Mouse (Mus musculus): ENCODE measurements at regions not wholly inside any gene's neighbourhood (a gene's known extent, or its start where the extent isn't known, plus 50 kb on each side); places are given as distances from the start of the nearest gene placed in this dataset.
A peak's percentile ranks its signal among the peaks of the same experiment; 100 is the strongest.
"Not testable (repeated sequence)": the region's sequence is repeated elsewhere in the genome, so short reads cannot be mapped to it uniquely, and the experiment has no call there.

DNA sequence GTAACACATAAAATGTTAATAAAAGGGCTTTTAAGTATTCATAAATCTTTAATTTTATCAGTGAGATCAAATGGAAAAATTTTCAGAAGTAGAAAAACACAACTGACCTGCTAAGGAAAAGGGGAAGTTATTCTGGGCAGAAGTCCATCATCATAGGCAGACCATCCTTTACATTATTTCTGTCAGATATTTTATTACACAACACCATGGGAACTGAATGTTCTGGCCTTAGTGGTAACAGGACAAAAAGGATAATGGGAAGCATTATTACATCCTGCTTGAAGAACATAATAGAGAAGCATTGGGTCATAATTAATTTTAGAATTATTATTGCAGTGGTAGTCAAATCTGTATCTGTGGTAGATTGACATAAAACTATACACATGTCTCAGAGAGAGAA lies 603.5 kb upstream of the Gje1 start:
- DNase-seq (ENCODE audit: low spot score in 2 of 2) = no peak

DNA sequence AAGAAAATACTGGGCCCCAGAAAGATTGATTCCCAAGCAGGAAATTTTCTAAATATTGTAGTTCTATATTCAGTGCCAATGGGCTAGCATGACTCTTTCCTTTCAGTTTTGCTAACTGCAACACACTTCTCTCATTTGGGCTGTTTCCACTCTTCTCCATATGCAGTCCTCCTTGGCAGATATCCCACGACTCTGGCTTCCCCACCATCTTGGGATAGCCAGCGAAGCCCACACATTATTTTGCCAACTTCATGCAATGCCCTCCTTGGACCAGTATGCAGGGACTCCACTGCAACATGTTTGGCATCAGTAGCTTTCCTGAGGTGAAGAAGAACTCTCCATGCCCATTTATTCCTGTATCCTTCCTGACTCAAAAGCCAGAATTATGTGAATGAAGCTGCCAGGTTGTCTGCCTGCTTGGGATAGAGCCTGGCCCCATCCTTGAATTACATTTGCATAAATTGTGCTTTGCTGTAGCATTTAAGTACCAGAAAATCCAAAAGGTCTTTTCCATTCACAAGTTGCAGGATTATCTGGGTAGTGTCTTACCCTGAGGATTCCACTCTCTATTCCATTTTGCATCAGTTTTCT lies 599.1 kb upstream of the Gje1 start:
- no peak for DNase-seq (ENCODE audit: low spot score in 2 of 2)

DNA sequence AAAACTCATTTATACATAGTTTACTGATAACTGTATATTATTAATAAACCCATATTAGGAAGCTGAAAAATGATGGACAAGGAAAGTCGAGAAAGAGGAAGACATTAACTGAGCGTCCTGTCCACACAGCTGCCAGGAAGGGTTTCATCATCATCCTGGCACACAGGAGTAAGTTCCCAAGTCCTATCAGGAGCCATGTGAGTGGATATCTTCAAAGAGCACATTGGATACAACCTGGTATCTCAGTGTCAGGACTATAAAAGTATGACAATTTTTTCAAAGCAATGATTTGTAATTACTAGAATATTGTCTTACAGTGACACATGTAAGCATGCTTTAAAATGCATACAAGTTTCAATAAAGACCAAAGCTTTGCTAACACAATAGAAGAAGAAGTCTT lies 592.6 kb upstream of the Gje1 start:
- no peak for DNase-seq (ENCODE audit: low spot score in 2 of 2)

DNA sequence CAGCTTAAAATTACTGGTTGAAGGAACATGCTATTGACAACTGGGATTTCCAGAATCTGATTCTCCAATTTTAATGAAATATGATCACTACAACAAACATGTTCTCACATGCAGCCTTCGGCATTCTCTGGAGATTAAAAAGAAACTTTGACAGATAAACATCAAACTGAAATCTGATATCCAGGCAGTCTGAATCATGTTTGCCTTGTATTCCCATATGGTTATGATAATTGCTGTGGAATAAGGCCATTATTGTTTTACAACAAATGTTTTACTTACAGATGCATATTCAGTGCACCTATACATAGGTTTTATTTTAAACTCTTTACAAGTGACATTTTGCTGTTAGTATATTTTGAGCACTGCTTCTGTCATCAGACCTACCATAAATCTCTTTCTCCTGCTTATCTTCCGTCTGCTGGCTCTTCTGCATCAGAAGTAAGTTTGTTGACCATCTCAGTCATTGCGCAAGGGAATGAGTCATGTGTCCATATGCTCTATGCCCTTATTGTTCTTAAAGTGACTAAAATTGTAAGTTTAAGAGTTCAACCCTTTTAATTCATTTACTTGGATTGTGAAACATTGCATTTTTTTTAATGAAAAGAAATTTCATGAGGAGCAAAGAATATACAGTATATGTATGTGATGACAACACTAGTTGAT lies 587.9 kb upstream of the Gje1 start:
- no peak for DNase-seq (ENCODE audit: low spot score in 2 of 2)

DNA sequence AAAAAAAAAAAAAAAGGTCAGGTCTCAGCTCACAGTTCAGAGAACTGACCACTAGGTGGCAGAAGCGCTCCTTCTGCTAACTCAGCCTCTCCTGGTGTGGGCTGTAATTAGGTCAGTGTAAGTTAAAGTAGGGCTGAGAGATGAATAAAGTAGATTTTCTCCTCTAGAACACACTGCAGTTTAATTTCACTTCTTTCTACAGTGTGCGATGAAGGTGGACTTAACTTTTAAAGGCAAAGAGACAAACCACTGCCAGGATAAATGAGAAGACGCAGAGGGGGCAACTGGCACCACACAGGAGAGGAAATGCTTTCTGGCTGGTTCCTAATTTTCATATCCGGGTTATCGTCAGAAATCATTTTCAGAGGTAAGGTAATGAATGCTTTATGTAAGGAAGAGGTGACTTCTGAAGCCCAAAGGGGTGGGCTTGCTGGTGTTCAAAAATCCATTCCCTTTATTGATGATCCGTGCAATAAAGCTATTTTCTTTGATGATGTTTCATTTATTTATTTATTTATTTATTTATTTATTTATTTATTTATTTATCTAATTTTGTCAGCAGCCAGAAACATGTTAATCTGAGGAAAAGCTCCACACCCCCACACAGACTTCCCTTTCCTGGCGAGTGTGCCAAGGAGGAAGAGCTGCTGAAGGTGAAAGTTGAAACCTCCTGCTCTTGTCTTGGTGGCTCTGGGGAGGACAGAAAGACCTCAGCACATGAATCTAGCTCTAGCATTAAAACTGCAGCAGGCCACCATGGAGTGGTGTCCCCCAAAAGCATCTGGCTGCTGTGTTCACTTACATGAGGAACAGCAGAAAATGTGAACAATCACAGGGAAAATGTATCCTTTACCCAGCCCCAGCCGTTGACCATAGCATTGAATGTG lies 582.4 kb upstream of the Gje1 start:
- DNase-seq (ENCODE audit: low spot score in 2 of 2) = peak; percentile 66 to 74

DNA sequence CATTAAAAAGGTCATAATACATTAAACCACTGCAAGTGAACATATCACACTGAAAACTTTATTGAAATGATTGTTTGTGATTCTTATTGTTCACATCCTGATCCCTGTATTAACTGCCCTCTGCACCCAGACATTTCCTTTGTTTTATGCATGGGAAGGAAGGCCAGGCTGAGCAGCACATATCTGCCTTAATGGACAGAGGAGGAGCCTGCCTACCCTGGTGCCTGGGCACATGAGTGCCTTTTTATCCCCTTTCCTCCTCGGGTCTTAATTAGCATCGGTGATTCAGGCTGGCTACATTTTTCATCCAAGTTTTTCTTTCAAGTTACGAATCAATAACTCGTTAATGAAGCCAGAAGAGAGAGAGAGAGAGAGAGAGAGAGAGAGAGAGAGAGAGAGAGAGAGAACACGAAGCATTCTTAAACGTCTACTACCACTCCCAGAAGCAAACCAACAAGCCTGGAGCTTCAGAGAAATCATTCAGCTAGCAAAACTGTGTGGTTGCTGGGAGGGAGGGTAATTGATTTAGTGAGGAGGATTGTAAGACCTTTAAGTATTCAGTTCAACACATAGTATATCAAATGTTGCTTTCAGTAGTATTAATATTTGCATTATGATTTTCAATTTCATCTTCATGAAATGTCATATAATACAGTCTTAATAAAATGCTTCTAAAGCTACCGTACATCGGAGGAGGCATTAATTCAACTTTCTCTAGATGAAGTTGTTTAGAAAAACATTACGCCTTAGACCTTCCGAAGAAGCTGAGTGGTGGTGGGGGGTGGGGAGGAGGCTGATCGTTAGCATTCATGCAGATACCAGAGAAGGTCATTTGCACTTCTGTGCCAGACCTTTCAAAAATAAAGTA lies 581.6 kb upstream of the Gje1 start:
- DNase-seq (ENCODE audit: low spot score in 2 of 2) = no peak

DNA sequence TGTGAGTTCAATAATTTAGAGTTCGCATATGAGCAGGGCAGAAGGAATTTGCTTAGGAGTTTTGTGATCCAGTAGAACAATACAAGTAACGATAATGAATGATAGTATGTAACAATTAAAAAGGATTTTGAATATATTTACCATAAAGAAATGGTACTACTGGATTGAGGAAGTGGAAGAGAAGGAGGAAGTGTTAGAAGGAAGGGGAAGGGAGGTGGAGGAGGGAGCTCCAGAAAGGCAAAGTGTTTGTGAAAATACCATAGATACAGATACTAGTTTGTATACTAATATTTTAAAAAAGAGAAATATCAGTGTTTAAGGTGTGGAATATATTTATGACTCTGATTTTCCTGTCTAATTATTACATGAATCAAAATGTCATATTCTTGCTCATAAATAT lies 579.2 kb upstream of the Gje1 start:
- no peak for DNase-seq (ENCODE audit: low spot score in 2 of 2)

DNA sequence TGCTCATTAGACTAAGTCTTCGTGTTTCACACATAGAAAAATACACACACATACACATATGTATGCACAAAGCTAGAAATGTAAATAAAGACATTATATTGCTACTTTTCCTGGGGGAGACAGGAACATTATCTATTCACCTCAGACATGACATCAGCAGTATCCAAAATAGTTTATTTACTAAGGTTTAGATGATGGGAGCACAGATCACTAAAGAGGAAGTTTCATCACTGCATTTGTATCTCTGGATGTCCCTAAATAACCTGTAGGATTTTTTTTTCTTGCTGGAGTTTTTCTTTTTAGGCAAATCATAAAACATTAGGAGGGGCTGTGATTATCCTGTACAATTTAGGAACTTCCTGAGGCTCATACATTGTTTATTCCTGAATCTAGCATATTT lies 576.1 kb upstream of the Gje1 start:
- DNase-seq (ENCODE audit: low spot score in 2 of 2) = no peak

DNA sequence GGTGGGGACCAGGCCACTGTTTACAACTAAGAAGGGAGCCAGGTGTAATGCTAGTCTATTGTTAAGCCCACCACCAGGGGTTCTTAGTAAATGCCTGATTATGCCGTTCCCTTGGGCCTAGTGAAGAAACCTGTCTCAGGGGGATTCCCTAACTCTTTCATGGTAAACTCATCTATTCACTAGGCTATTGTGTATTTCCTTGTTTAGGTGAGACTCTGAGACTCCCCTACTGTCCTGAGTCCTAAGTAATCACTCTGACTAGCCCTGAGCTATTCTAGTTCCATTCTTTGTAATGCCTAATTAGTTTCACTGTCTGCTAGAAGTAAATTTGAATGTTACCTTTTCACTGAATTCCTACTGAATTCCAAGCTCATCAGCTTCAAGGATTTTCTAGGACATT lies 545.3 kb upstream of the Gje1 start:
- not testable (repeated sequence) for DNase-seq (ENCODE audit: low spot score in 2 of 2)

DNA sequence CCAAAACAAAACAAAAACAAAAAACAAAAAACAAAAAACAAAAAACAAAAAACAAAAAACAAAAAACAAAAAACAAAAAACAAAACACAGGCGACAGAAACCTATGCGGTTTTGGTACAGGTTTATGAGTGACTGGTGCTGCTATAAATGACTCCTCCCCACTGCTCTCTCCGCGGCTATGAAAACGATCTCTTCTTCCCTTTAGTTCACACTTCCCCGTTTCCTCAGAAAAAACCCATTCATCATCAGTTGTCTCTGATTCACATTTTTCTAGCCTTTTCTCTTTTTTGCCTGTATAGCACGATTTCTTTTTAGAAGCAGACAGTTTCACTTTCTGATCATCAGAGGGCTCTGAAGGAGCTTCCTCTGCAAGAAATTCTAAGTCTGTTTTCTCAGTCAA lies 544.3 kb upstream of the Gje1 start:
- DNase-seq (ENCODE audit: low spot score in 2 of 2) = not testable (repeated sequence)

DNA sequence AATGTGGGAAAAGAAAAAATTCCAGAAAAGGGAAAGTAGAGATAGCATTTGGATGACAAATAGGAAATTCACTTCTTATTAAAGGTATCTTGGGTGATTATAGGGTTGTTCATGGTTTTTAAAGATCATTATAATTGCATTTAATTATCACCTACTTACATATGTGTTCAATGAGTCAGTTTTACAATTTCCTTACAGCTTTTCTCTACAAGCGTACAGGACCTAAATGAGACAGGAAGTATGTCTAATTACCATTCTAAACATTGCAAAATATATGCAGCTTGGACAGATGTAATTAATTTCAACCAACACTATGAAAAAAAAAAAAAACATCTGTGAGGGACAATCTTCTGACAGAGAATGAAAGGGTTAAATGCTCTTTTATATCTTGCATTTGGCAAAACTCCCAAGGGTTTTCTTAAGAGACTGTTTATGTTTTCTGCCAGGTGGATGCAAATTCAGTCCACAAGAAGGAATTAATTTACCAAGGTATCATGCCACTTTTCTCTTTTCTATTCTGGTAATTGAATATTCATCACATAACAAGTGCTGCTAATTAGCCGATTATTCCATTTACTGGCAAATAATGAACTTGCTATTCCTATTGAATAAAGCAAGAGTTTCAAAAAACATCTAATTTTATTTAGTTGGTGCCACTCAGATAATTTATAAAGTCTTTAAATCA lies 531.5 kb upstream of the Gje1 start:
- DNase-seq (ENCODE audit: low spot score in 2 of 2) = no peak

DNA sequence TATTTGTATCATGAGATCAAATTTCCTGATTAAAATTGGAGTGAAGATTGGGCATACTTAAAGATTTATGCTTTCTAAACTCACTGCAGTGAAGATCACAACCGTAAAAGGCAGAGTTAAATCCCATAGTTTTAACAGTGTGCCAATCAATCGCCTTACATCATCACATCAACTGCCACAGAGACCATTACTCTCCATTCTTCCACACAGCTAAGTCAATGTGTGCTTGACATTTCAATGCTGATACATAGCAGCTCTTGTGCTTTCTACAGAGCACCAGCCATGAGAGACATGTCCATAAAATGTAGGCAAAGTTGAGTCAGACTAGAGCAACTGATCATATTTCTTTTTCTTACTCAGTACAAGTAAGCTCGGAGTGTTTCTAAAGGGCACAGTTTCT lies 530.9 kb upstream of the Gje1 start:
- DNase-seq (ENCODE audit: low spot score in 2 of 2) = no peak

DNA sequence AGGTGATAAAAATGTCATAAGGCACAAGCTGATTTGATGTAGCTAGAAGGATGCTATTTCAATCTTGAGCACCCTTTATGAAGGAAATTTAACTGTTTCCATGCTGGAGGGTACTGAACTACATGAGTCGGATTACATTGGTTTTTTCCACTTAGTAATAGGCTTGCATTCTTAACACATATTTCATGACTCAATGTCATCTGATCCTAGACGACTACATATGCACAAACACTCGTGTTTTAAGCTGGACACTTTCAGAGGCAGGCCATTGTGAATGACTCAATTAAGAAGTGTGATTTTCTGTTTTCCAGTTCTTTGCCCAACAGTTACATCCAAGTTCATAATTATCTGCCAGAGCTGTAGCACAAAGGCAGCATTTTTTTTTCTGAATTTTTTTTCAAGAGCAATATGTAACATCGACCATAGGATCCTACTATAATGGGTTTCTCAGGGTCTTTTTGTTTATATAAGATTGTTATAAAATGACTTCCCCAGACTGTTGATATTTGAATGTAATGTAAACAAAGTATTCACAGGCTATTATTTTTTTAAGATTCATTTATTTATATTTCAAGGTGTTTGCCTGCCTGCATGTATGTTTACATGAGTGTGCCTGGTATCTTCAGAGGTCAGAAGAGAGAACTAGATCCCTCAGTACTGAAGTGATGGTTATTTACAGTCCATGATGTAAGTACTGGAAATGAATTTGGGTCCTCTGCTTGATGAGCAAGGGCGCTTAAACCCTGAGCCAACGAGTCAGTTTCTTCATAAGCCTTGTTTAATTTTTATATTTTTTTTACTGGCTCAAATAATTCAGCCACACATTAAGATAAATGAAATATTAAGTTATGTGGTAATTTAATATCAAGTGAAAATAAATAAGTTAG lies 526.6 kb upstream of the Gje1 start:
- no peak for DNase-seq (ENCODE audit: low spot score in 2 of 2)

DNA sequence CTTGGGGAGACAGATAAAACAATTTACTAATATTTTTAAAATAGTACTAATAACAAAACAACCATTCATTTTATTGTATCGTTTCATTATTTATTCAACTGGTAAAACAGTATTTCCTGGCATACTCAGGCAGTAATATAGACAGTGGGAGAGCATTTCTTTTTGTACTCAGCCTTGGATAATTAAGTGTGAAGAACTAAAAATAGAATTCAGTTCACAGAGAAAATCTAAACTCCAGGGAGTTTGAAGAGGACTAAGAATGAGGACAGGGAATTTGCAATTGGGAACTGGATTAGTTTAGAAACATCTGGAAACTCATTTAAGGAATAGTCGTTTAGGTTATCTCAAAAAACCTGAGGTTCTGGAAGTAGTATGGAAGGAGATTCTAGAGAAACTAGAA lies 525.4 kb upstream of the Gje1 start:
- no peak for DNase-seq (ENCODE audit: low spot score in 2 of 2)

DNA sequence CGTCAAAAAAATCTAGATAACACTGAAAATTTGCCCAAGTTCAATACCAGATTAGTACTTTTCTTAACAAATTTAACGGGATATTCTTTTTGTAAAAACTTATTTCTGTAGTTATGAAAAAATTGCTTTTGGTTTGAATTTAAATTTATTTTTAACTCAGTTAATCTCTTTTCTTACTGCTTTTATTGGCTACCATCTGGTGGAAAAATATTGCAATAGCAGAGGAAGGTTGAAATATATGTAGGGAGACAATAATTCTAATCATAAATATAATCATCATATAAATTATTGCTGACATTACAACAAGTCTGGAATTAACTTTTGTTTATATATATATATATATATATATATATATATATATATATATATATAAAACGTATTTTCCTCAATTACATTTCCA lies 500.9 kb upstream of the Gje1 start:
- no peak for DNase-seq (ENCODE audit: low spot score in 2 of 2)

DNA sequence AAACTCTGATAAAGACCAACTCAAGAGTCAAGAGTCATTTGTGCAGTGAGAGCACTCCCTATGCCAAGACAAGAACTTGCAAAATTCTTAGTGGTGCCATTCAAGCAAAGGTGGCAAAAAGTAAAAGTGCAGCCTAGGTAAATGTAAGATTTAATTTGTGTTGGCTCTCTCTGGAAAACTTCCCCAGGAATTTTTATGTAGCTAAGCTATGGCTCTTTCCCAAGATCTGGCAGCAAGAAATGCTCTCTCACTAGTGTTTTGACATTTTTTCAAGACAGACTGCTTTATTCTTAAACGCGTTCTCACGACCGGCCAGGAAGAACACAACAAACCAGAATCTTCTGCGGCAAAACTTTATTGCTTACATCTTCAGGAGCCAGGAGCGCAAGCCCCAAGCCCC lies 461.6 kb upstream of the Gje1 start:
- DNase-seq (ENCODE audit: low spot score in 2 of 2) = no peak

DNA sequence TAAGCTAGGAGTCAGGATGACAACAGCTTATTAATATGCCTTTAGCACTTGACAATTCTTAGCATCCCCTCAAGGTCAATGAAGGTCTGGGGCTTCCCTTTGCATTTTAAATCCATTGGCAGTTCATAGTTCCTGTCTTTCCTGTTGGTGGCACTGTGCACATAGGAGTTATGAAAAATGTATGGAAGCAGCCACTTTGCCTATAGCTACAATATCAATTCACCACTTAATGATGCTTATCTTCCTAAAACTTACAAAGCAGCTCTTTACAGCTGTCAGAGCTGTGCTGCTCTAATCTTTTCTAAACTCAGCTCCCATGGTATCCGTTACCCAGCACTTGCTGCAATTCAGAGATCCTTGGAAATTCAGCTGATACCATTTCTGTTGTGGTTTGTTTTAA lies 456.4 kb upstream of the Gje1 start:
- DNase-seq (ENCODE audit: low spot score in 2 of 2) = no peak

DNA sequence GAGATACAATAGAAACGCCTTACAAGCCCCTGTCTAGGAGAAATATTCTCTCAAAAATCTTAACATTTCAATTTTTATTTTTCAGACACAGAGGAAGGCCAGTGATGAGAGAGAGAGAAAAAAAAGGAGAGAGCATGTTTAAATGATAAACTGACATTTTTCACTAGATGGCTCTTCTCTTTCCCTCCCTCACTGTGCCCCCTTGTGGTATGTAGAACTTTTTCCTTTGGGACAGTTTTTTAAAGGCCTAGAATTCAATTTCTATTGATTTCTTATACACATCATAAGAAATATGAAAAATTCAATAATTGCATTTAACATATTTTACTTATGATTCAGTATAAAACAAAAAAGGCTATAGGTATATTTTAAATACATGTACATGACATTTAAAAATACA lies 454.5 kb upstream of the Gje1 start:
- DNase-seq (ENCODE audit: low spot score in 2 of 2) = no peak

DNA sequence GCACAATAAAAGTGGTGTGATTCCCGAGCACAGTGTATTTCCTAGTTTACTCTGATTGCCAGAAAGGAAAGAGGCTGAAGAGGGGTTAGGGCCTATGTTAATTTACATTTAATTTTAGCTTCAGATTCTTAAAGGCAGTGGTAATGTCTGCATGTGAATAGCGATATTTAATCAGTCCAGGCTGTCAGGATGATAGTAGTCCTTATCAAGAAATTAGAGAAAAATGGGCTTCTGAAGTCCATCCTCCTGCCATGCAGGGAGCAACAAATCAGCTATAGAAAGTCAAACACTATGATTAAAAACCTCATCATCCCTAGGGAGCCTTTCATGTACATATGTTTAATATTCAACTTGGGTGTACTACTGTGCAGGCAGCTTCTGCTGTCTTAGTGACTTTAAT lies 422.7 kb upstream of the Gje1 start:
- no peak for DNase-seq (ENCODE audit: low spot score in 2 of 2)
